Mouse (Mus musculus): ENCODE data around the gene Prune2. TPM values are rescaled to one million over a fixed set of nuclear protein-coding genes. Genes with fewer than 3 reads are reported as not detected.

Prune2 gene
- 0.10 TPM in 1 of 4 replicates, not detected in the others for total RNA-seq (2023; ENCODE audit: inconsistent age)

DNA sequence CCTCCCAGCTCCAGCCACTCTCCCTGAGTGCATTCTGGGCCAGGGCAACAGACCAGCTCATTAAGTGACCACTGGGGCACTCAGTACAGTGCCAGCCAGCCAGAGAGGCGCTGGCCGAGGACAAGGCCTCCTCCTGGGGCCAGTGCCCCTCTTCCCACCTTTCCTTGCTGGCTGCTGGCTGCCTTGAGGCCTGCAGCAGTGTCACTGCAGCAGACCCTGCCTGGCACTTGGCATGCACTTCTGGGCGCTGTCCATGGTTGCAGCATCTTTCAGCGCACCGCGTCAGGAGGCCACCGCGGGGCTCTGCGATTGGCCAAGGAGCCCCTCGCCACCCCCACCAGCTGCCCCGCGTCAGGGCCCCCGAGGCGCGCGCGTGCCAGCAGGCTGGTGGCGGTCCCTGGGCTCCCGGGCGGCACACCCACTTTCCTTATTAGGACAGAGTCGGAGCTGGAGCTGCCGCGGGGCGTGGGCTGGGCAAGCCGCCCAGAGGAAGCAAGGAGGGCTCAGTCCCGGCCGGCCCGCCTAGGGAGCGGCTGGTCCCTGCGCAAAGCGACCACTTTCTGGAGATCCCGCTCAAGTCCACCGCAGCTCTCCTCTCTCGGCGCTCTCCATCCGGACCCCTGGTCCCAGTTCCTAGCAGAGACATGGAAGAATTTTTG is at the start of gene Prune2:
TSS of gene Prune2 (plus strand) at position 506 of the 659 bp plus-strand sequence.

Other genes with a start within 250 kb of the Prune2 start
- 72.8 to 88.8 TPM (median 80.4 TPM) in 4 replicates for gene Vps13a, start 175.2 kb upstream of the Prune2 start, total RNA-seq (2023; ENCODE audit: inconsistent age)
- not detected in 4 replicates for gene Foxb2, start 82.3 kb upstream of the Prune2 start, total RNA-seq (2023; ENCODE audit: inconsistent age)

Data from B cell, adult (primary cell).